Mouse (Mus musculus) spleen, embryonic (tissue): ENCODE data around the gene Akap8.

Experiments used
- CTCF ChIA-PET: fragments of 350-600 bp; sonication (Branson Sonifier 250); formaldehyde crosslinking; loops from one replicate; lab custom pipeline; 2022; lab: Charles Lee

The Akap8 gene

GRCm38 (mm10) chr17:32320597-32321389, at the start of gene Akap8:
Gene Akap8, minus strand, starts transcription at chr17:32321238.
- CTCF ChIA-PET, result interaction anchor here (0.6 to 0.9 kb wide), 2 partner anchors 37 to 99 kb away, joined by 6 read pairs; no protein-coding TSS in a partner anchor

GRCm38 (mm10) chr17:32368991-32369578, 48.0 kb upstream of the Akap8 start:
- CTCF ChIA-PET, result no interaction called here

GRCm38 (mm10) chr17:32367706-32368105, 46.7 kb upstream of the Akap8 start:
- CTCF ChIA-PET, result no interaction called here

GRCm38 (mm10) chr17:32365296-32365695, 44.3 kb upstream of the Akap8 start:
- CTCF ChIA-PET, result interaction anchor here (1.3 kb wide), 1 partner anchor 12 kb away, joined by 3 read pairs; no protein-coding TSS in a partner anchor

GRCm38 (mm10) chr17:32364850-32365249, 43.8 kb upstream of the Akap8 start:
- CTCF ChIA-PET, result interaction anchor here (1.3 kb wide), 1 partner anchor 12 kb away, joined by 3 read pairs; no protein-coding TSS in a partner anchor

- CTCF ChIA-PET, result interaction anchor here (1.3 kb wide), 1 partner anchor 12 kb away, joined by 3 read pairs; no protein-coding TSS in a partner anchor
Observed at GRCm38 (mm10) chr17:32364331-32364730, 43.3 kb upstream of the Akap8 start.

GRCm38 (mm10) chr17:32363821-32364301, 42.8 kb upstream of the Akap8 start:
- CTCF ChIA-PET, result no interaction called here

- CTCF ChIA-PET, result interaction anchor here (0.6 kb wide), 2 partner anchors 32 to 125 kb away, joined by 3 to 12 read pairs; no protein-coding TSS in a partner anchor
Observed at GRCm38 (mm10) chr17:32362686-32363085, 41.6 kb upstream of the Akap8 start.

- CTCF ChIA-PET, result interaction anchor here (0.6 kb wide), 1 partner anchor 11 kb away, joined by 9 read pairs; no protein-coding TSS in a partner anchor
Observed at GRCm38 (mm10) chr17:32359928-32360327, 38.9 kb upstream of the Akap8 start.

GRCm38 (mm10) chr17:32358943-32359340, 37.9 kb upstream of the Akap8 start:
- CTCF ChIA-PET, result no interaction called here

GRCm38 (mm10) chr17:32358192-32358942, 37.3 kb upstream of the Akap8 start:
- CTCF ChIA-PET, result no interaction called here

- CTCF ChIA-PET, result interaction anchor here (0.6 to 1.2 kb wide), 2 partner anchors 74 to 282 kb away, joined by 3 to 7 read pairs; no protein-coding TSS in a partner anchor
Observed at GRCm38 (mm10) chr17:32356766-32357760, 36.0 kb upstream of the Akap8 start.

GRCm38 (mm10) chr17:32356281-32356680, 35.2 kb upstream of the Akap8 start:
- CTCF ChIA-PET, result interaction anchor here (1.2 kb wide), 1 partner anchor 75 kb away, joined by 3 read pairs; no protein-coding TSS in a partner anchor

- CTCF ChIA-PET, result no interaction called here
Observed at GRCm38 (mm10) chr17:32355031-32355430, 34.0 kb upstream of the Akap8 start.

GRCm38 (mm10) chr17:32354211-32354610, 33.2 kb upstream of the Akap8 start:
- CTCF ChIA-PET, result no interaction called here

GRCm38 (mm10) chr17:32353696-32354095, 32.7 kb upstream of the Akap8 start:
- CTCF ChIA-PET, result interaction anchor here (0.5 kb wide), 1 partner anchor 115 kb away, joined by 3 read pairs; no protein-coding TSS in a partner anchor

- CTCF ChIA-PET, result interaction anchor here (1.1 kb wide), 1 partner anchor 51 kb away, joined by 5 read pairs; no protein-coding TSS in a partner anchor
Observed at GRCm38 (mm10) chr17:32351726-32352125, 30.7 kb upstream of the Akap8 start.

GRCm38 (mm10) chr17:32351269-32351668, 30.2 kb upstream of the Akap8 start:
- CTCF ChIA-PET, result interaction anchor here (1.1 kb wide), 1 partner anchor 52 kb away, joined by 5 read pairs; no protein-coding TSS in a partner anchor

GRCm38 (mm10) chr17:32350382-32350983, 29.4 kb upstream of the Akap8 start, which contains the start of gene Akap8l:
Gene Akap8l, minus strand, starts transcription at chr17:32350607.
- CTCF ChIA-PET, result interaction anchor here (1.1 kb wide), 1 partner anchor 52 kb away, joined by 5 read pairs; no protein-coding TSS in a partner anchor
